In the genomic region with DNA sequence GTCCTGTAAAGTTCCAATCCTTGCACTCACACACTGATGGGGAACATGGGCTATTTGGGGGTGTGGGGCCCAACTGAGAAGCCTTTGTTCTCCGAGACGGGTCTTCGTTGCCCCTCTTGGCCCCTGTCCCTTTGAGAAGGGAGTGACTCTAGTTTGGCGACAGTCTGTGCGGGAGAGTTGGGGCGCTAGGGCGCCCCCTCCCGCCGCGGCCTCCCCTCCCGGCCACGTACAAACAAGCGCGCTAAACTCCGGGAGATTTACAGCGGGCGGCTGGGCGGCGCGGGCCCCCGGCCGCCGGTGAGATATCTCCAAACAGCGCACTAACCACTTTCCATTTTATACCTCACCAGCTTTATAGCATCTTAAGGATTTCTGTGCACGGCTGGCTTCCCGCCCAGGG, we compare ENCODE assay signal across 9 mouse cellular contexts.
DNase-seq lines count a peak whose midpoint lies in the region; ATAC-seq lines count a peak whose summit lies in the region.
"Had no signal": no experiment of that assay in that cellular context is flagged by ENCODE, and none has a peak within 500 bp of the region (broad histone marks: within the 10 kb centered on the region; RNA-seq: fewer than 3 reads in every experiment).

No protein-coding gene starts in this region.

- peaks cover 67% of the 10 kb centered on the region for H3K4me1 ChIP-seq in kidney, embryonic 16.5 days (ENCODE audit: insufficient read depth, low read length)
- peaks cover 13% of the 10 kb centered on the region; the same call in 1 of the 2 replicates for H3K4me1 ChIP-seq in embryonic facial prominence, embryonic 13.5 days
- H3K4me1 ChIP-seq in intestine, embryonic 15.5 days (replicated peaks): no peaks in the 10 kb centered on the region; the same call in 1 of the 2 replicates
- H3K4me1 ChIP-seq in neural tube, embryonic 12.5 days: peaks cover 19% of the 10 kb centered on the region

- WGBS in kidney, embryonic 16.5 days: 0% methylated on average over 26 of the region's 26 CpGs
- WGBS in embryonic facial prominence, embryonic 13.5 days: under 1% methylated on average over 26 of the region's 26 CpGs
- 0% methylated on average over 26 of the region's 26 CpGs for WGBS in intestine, embryonic 15.5 days
- 0% methylated on average over 26 of the region's 26 CpGs for WGBS in neural tube, embryonic 12.5 days

- peak overlapping the region; percentile 86 for H3K27ac ChIP-seq in kidney, embryonic 16.5 days (ENCODE audit: low read length)
- H3K27ac ChIP-seq in embryonic facial prominence, embryonic 13.5 days: no peak overlapping the region
- H3K27ac ChIP-seq in intestine, embryonic 15.5 days: no peak overlapping the region
- H3K27ac ChIP-seq in neural tube, embryonic 12.5 days: no peak overlapping the region
- H3K27ac ChIP-seq: macrophage had no signal

- H3K4me3 ChIP-seq in kidney, embryonic 16.5 days (ENCODE audit: low read length): peak overlapping the region; percentile 32
- H3K4me3 ChIP-seq in embryonic facial prominence, embryonic 13.5 days: peak overlapping the region; percentile 36
- H3K4me3 ChIP-seq in intestine, embryonic 15.5 days (replicated peaks): peak overlapping the region; percentile 3; the same call in 1 of the 2 replicates
- H3K4me3 ChIP-seq in neural tube, embryonic 12.5 days: peak overlapping the region; percentile 24

- no peak for DNase-seq in kidney, adult 9 months
- DNase-seq in right cerebral cortex, postnatal 14 days: no peak
- no peak for DNase-seq in adrenal gland, postnatal 14 days
- DNase-seq in testis, postnatal 10 days (ENCODE audit: low spot score): no peak

- H3K9ac ChIP-seq in kidney, embryonic 16.5 days (replicated peaks; ENCODE audit: low read length): peak overlapping the region; percentile 54
- H3K9ac ChIP-seq in embryonic facial prominence, embryonic 13.5 days: peak overlapping the region; percentile 58
- H3K9ac ChIP-seq in intestine, embryonic 15.5 days: no peak overlapping the region
- H3K9ac ChIP-seq in neural tube, embryonic 12.5 days: 0 out of 2 replicates have a peak overlapping the region, but pooled peaks have one; percentile 38

- peak overlapping the region; percentile 51 for H3K4me2 ChIP-seq in kidney, embryonic 16.5 days (replicated peaks; ENCODE audit: low read depth, low read length)
- H3K4me2 ChIP-seq in embryonic facial prominence, embryonic 13.5 days: peak overlapping the region; percentile 62
- H3K4me2 ChIP-seq in intestine, embryonic 15.5 days (replicated peaks): peak overlapping the region; percentile 56
- peak overlapping the region; percentile 66 for H3K4me2 ChIP-seq in neural tube, embryonic 12.5 days (replicated peaks)

- H3K36me3 ChIP-seq in kidney, embryonic 16.5 days (ENCODE audit: insufficient read depth, low read length): no peaks in the 10 kb centered on the region
- no peaks in the 10 kb centered on the region for H3K36me3 ChIP-seq in embryonic facial prominence, embryonic 13.5 days
- H3K36me3 ChIP-seq in intestine, embryonic 15.5 days: no peaks in the 10 kb centered on the region
- no peaks in the 10 kb centered on the region for H3K36me3 ChIP-seq in neural tube, embryonic 12.5 days

- no peaks in the 10 kb centered on the region for H3K9me3 ChIP-seq in kidney, embryonic 16.5 days (ENCODE audit: low read length)
- H3K9me3 ChIP-seq in embryonic facial prominence, embryonic 13.5 days: no peaks in the 10 kb centered on the region
- H3K9me3 ChIP-seq in intestine, embryonic 15.5 days: no peaks in the 10 kb centered on the region
- H3K9me3 ChIP-seq in neural tube, embryonic 12.5 days: no peaks in the 10 kb centered on the region

- peak; percentile 28; the same call in 1 of the 2 replicates for ATAC-seq in kidney, embryonic 16.5 days (ENCODE audit: low FRiP score, low TSS enrichment)
- no peak for ATAC-seq in embryonic facial prominence, embryonic 13.5 days (ENCODE audit: insufficient number of reproducible peaks, insufficient read depth, low FRiP score, low TSS enrichment, low read depth)
- ATAC-seq in intestine, embryonic 15.5 days: no peak
- no peak for ATAC-seq in neural tube, embryonic 12.5 days (ENCODE audit: low FRiP score, low read depth)

- H3K27me3 ChIP-seq in kidney, embryonic 16.5 days (ENCODE audit: insufficient read depth, low read length): peaks cover 7% of the 10 kb centered on the region; the same call in 1 of the 2 replicates
- H3K27me3 ChIP-seq in embryonic facial prominence, embryonic 13.5 days: peaks cover 77% of the 10 kb centered on the region
- H3K27me3 ChIP-seq in intestine, embryonic 15.5 days (replicated peaks): peaks cover 33% of the 10 kb centered on the region
- H3K27me3 ChIP-seq in neural tube, embryonic 12.5 days (replicated peaks): peaks cover 38% of the 10 kb centered on the region
